Mouse (Mus musculus): ENCODE measurements around the gene Skap1.

The Skap1 gene

DNA sequence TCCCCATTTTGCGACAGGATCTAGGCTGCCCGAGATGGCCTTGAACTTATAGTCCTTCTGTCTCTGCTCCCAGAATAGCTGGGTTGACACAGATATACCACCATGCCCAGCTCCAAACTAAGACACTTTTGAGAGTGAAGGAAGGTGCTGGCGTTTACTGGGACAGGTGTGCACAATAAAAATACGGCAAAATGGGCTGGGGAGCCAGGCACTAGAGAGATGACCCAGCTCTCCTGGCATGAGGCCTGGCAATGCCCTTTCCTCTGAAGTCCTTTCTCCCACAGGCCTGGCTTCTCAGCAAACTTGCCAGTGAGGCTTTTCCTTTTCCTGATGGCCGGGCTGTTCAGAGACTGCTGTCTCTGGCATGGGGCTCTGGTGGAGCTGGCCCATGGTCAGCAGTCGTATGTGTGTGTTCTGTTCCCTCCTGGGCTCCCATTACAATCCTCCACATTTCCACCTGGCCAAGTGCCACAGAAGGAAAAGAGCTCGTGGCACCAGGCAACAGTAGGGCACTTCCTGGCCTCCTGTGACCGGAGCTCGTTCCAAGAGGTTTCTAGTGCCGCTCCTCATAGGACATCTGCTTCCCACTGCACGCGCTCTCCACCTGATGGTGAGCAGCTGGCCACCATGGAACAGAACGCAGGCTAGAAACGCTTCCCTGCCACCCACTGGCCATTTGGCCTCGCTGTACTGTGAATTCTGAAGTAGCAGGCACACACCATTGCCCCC lies 298.5 kb downstream of the Skap1 start:
- Histone ChIP-seq H3K27me3 (ENCODE audit: insufficient read depth, low read length) (no peaks in the 10 kb centered on the region), H3K36me3 (ENCODE audit: insufficient read depth, low read length) (peaks cover 13% of the 10 kb centered on the region), H3K4me1 (replicated peaks; ENCODE audit: low read depth, low read length) (peaks cover 57% of the 10 kb centered on the region), H3K9me3 (ENCODE audit: low read length) (no peaks in the 10 kb centered on the region), H3K4me3 (replicated peaks; ENCODE audit: low read length) (no peak overlapping the region)
- TF ChIP-seq NANOG (IDR thresholded peaks at IDR 0.05; ENCODE audit: borderline replicate concordance, low read length) (no peak), POU5F1 (IDR thresholded peaks at IDR 0.05; ENCODE audit: borderline replicate concordance, low read length) (no peak)

DNA sequence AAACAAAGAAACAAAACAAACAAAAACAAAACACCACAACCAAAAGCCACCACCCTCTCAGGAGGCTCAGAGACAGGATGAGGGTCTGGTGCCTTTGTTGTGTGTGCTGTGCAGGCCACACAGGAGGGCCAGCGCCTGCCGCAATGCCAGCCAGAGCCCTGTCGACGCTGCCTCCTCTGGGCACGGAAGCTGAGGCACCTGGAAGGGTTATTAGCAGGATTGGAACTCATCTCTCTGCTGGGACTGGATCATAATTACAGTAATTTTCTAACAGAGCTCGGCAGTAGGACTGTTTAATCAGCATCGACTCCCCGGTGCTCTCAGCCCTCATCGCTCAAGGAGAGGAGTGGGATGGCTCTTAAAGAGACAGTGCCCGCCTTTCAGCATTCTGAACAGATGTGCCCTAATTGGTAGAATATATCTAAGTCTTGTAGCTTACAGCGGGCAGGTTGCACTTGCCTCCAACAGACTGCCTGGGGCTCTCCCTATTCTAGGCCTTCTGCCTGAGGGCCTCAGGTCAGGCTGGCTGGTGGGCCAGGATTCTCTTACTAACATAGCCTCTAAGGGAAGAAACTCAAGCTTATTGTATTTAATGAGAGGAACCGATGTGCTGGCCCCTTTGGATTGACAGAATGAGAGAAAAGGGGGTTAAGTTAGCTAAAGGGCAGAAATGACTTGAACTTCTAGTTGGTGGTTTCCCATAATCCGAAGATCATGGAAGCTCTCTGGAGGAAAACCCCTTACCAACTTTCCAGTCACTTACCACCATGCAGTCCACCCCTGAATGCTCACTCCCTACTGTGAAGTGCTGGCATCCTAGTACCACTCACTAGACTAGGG lies 300.3 kb downstream of the Skap1 start:
- no peaks in the 10 kb centered on the region for H3K9me3 ChIP-seq (ENCODE audit: low read length)
- peaks cover 72% of the 10 kb centered on the region for H3K4me1 ChIP-seq (replicated peaks; ENCODE audit: low read depth, low read length)
- peaks cover 32% of the 10 kb centered on the region for H3K36me3 ChIP-seq (ENCODE audit: insufficient read depth, low read length)
- no peak overlapping the region for H3K4me3 ChIP-seq (replicated peaks; ENCODE audit: low read length)
- no peaks in the 10 kb centered on the region for H3K27me3 ChIP-seq (ENCODE audit: insufficient read depth, low read length)
- TF ChIP-seq NANOG (IDR thresholded peaks at IDR 0.05; ENCODE audit: borderline replicate concordance, low read length) (no peak), POU5F1 (IDR thresholded peaks at IDR 0.05; ENCODE audit: borderline replicate concordance, low read length) (no peak), CTCF (conservative IDR thresholded peaks at IDR 0.05; ENCODE audit: low read length) (no peak)

GRCm38 (mm10) chr11:96765645-96766044 lies 301.3 kb downstream of the Skap1 start:
- no peak for TF ChIP-seq CTCF (conservative IDR thresholded peaks at IDR 0.05; ENCODE audit: low read length)
- no peak for TF ChIP-seq POU5F1 (IDR thresholded peaks at IDR 0.05; ENCODE audit: borderline replicate concordance, low read length)
- TF ChIP-seq NANOG (IDR thresholded peaks at IDR 0.05; ENCODE audit: borderline replicate concordance, low read length), result no peak
- Histone ChIP-seq H3K36me3 (ENCODE audit: insufficient read depth, low read length) (peaks cover 41% of the 10 kb centered on the region), H3K27me3 (ENCODE audit: insufficient read depth, low read length) (no peaks in the 10 kb centered on the region), H3K4me1 (replicated peaks; ENCODE audit: low read depth, low read length) (peaks cover 71% of the 10 kb centered on the region), H3K9me3 (ENCODE audit: low read length) (no peaks in the 10 kb centered on the region), H3K4me3 (replicated peaks; ENCODE audit: low read length) (no peak overlapping the region)

- Histone ChIP-seq H3K9me3 (ENCODE audit: low read length) (no peaks in the 10 kb centered on the region), H3K4me1 (replicated peaks; ENCODE audit: low read depth, low read length) (peaks cover 76% of the 10 kb centered on the region), H3K27me3 (ENCODE audit: insufficient read depth, low read length) (no peaks in the 10 kb centered on the region), H3K36me3 (ENCODE audit: insufficient read depth, low read length) (peaks cover 50% of the 10 kb centered on the region), H3K4me3 (replicated peaks; ENCODE audit: low read length) (peak overlapping the region; percentile 49)
- TF ChIP-seq CTCF (conservative IDR thresholded peaks at IDR 0.05; ENCODE audit: low read length), result no peak
- no peak for TF ChIP-seq POU5F1 (IDR thresholded peaks at IDR 0.05; ENCODE audit: borderline replicate concordance, low read length)
- TF ChIP-seq NANOG (IDR thresholded peaks at IDR 0.05; ENCODE audit: borderline replicate concordance, low read length), result no peak
Measured at GRCm38 (mm10) chr11:96766555-96766954, 302.2 kb downstream of the Skap1 start.

DNA sequence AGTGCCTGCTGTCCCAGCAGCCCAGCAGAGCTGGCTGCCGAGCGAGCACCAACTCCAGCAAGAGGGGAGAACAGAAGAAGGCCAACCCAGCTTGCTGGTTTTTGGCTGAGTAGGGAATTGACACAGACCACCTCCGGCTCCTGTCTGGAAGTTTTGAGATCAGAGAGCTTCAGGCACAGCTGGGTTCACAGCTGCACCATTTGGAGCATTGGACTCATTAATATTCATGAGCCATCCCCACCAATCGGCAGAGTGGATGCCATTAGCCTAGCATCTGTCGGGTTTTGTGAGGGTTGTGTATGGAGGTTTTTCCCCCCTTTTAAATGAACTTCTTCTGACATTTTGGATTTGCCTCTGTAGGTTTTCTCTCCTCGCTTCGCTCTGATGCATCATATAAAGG lies 302.7 kb downstream of the Skap1 start:
- TF ChIP-seq CTCF (conservative IDR thresholded peaks at IDR 0.05; ENCODE audit: low read length), result no peak
- peak overlapping the region; percentile 49 for H3K4me3 ChIP-seq (replicated peaks; ENCODE audit: low read length)
- H3K27me3 ChIP-seq (ENCODE audit: insufficient read depth, low read length), result no peaks in the 10 kb centered on the region
- no peaks in the 10 kb centered on the region for H3K9me3 ChIP-seq (ENCODE audit: low read length)
- H3K4me1 ChIP-seq (replicated peaks; ENCODE audit: low read depth, low read length), result peaks cover 79% of the 10 kb centered on the region
- H3K36me3 ChIP-seq (ENCODE audit: insufficient read depth, low read length), result peaks cover 55% of the 10 kb centered on the region

DNA sequence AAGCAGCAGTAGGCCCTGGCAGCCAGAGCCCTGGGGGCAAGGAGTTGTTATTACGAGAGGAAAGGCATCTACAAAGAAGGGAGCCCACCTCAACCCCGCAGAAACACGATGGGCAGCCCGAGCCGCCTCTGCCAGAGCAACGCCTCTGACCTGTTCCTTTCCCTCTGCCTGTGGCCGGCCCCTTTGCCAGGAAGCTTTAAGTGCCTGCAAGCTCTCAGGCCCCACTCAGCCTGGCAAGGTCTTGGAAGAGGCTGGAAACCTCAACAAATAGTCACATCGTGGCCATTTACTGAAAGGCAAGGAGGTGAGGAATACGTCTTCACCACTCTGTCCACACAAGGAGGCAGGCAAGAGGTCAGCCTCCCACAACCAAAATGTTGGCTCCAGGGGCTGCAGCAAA lies 303.8 kb downstream of the Skap1 start:
- Histone ChIP-seq H3K9me3 (ENCODE audit: low read length) (no peaks in the 10 kb centered on the region), H3K4me3 (replicated peaks; ENCODE audit: low read length) (peak overlapping the region; percentile 58), H3K36me3 (ENCODE audit: insufficient read depth, low read length) (peaks cover 67% of the 10 kb centered on the region), H3K4me1 (replicated peaks; ENCODE audit: low read depth, low read length) (peaks cover 89% of the 10 kb centered on the region), H3K27me3 (ENCODE audit: insufficient read depth, low read length) (no peaks in the 10 kb centered on the region)
- TF ChIP-seq CTCF (conservative IDR thresholded peaks at IDR 0.05; ENCODE audit: low read length) (no peak), POU5F1 (IDR thresholded peaks at IDR 0.05; ENCODE audit: borderline replicate concordance, low read length) (no peak), NANOG (IDR thresholded peaks at IDR 0.05; ENCODE audit: borderline replicate concordance, low read length) (no peak)

GRCm38 (mm10) chr11:96771274-96771975 lies 307.0 kb downstream of the Skap1 start:
- Histone ChIP-seq H3K27me3 (ENCODE audit: insufficient read depth, low read length) (no peaks in the 10 kb centered on the region), H3K4me3 (replicated peaks; ENCODE audit: low read length) (peak overlapping the region; percentile 8), H3K36me3 (ENCODE audit: insufficient read depth, low read length) (peaks cover 83% of the 10 kb centered on the region), H3K9me3 (ENCODE audit: low read length) (no peaks in the 10 kb centered on the region), H3K4me1 (replicated peaks; ENCODE audit: low read depth, low read length) (peaks cover 90% of the 10 kb centered on the region)
- no peak for TF ChIP-seq CTCF (conservative IDR thresholded peaks at IDR 0.05; ENCODE audit: low read length)
- TF ChIP-seq NANOG (IDR thresholded peaks at IDR 0.05; ENCODE audit: borderline replicate concordance, low read length), result no peak
- TF ChIP-seq POU5F1 (IDR thresholded peaks at IDR 0.05; ENCODE audit: borderline replicate concordance, low read length), result no peak

GRCm38 (mm10) chr11:96772413-96772812 lies 308.0 kb downstream of the Skap1 start:
- Histone ChIP-seq H3K4me1 (replicated peaks; ENCODE audit: low read depth, low read length) (peaks cover 87% of the 10 kb centered on the region), H3K27me3 (ENCODE audit: insufficient read depth, low read length) (no peaks in the 10 kb centered on the region), H3K4me3 (replicated peaks; ENCODE audit: low read length) (peak overlapping the region; percentile 35), H3K9me3 (ENCODE audit: low read length) (no peaks in the 10 kb centered on the region), H3K36me3 (ENCODE audit: insufficient read depth, low read length) (peaks cover 83% of the 10 kb centered on the region)
- TF ChIP-seq NANOG (IDR thresholded peaks at IDR 0.05; ENCODE audit: borderline replicate concordance, low read length), result no peak
- no peak for TF ChIP-seq POU5F1 (IDR thresholded peaks at IDR 0.05; ENCODE audit: borderline replicate concordance, low read length)
- TF ChIP-seq CTCF (conservative IDR thresholded peaks at IDR 0.05; ENCODE audit: low read length), result no peak

Data from E14TG2a.4 (cell line).